ENCODE assay signal across 13 mouse cellular contexts in the genomic region with DNA sequence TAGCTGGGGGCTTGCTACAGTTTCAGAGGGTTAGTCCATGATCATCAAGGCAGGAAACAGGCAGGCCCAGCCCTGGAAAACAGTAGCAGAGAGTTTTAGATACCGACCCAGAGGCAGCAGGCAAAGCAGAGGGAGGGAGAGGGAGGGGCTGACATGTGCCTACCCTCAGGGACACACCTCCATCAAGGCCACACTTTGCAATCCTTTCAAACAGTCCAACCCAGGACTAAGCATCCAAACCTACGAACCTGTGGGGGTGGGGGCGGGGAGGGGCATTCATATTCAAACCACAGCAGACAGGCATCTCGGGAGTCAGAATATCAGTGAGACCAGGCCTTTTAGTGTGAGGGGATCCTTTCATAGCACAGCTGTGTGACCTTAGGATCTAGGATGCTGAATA.
"Had no signal": no experiment of that assay in that cellular context is flagged by ENCODE, and none has a peak within 500 bp of the region (broad histone marks: within the 10 kb centered on the region; RNA-seq: fewer than 3 reads in every experiment).

No protein-coding gene starts in this region.

- H3K4me3 ChIP-seq: kidney, embryonic 15.5 days; left cerebral cortex, adult 2 months; liver, embryonic 13.5 days; midbrain, embryonic 12.5 days; neural tube, embryonic 13.5 days had no signal

- H3K36me3 ChIP-seq: kidney, embryonic 15.5 days; liver, embryonic 13.5 days; midbrain, embryonic 12.5 days; neural tube, embryonic 13.5 days had no signal

- H3K9me3 ChIP-seq: kidney, embryonic 15.5 days; liver, embryonic 13.5 days; midbrain, embryonic 12.5 days; neural tube, embryonic 13.5 days had no signal

- DNase-seq: kidney, adult 8-10 months; kidney, postnatal 10 days; kidney, postnatal 36 days; layer of hippocampus, postnatal 36 days; liver, embryonic 13.5 days; lung, adult 2 months; lung, postnatal 14 days; lung, postnatal 4 days; thymus, postnatal 25 days had no signal

- H3K27me3 ChIP-seq: kidney, embryonic 15.5 days; liver, embryonic 13.5 days; midbrain, embryonic 12.5 days; neural tube, embryonic 13.5 days had no signal

- H3K4me1 ChIP-seq: kidney, embryonic 15.5 days; liver, embryonic 13.5 days; midbrain, embryonic 12.5 days; neural tube, embryonic 13.5 days had no signal

- H3K27ac ChIP-seq: kidney, embryonic 15.5 days; left cerebral cortex, adult 2 months; liver, embryonic 13.5 days; midbrain, embryonic 12.5 days; neural tube, embryonic 13.5 days had no signal

- H3K4me2 ChIP-seq: kidney, embryonic 15.5 days; liver, embryonic 13.5 days; midbrain, embryonic 12.5 days; neural tube, embryonic 13.5 days had no signal

- H3K9ac ChIP-seq: kidney, embryonic 15.5 days; liver, embryonic 13.5 days; midbrain, embryonic 12.5 days; neural tube, embryonic 13.5 days had no signal
